Mouse (Mus musculus) neutrophil, adult 5-6 weeks (primary cell): ENCODE measurements at regions not wholly inside any gene's neighbourhood (a gene's known extent, or its start where the extent isn't known, plus 50 kb on each side); places are given as distances from the start of the nearest gene placed in this dataset.

Experiments
- ATAC-seq: fragments of 151-379, 151-347 bp; 2 replicates; pipeline ENCODE4 v1.8.0; 2017; ENCODE audit warnings: mild to moderate bottlenecking, moderate TSS enrichment; ENCODE audit not compliant: insufficient number of reproducible peaks, poor library complexity, low FRiP score, severe bottlenecking; ENCODE audit errors: extremely low read depth

DNA sequence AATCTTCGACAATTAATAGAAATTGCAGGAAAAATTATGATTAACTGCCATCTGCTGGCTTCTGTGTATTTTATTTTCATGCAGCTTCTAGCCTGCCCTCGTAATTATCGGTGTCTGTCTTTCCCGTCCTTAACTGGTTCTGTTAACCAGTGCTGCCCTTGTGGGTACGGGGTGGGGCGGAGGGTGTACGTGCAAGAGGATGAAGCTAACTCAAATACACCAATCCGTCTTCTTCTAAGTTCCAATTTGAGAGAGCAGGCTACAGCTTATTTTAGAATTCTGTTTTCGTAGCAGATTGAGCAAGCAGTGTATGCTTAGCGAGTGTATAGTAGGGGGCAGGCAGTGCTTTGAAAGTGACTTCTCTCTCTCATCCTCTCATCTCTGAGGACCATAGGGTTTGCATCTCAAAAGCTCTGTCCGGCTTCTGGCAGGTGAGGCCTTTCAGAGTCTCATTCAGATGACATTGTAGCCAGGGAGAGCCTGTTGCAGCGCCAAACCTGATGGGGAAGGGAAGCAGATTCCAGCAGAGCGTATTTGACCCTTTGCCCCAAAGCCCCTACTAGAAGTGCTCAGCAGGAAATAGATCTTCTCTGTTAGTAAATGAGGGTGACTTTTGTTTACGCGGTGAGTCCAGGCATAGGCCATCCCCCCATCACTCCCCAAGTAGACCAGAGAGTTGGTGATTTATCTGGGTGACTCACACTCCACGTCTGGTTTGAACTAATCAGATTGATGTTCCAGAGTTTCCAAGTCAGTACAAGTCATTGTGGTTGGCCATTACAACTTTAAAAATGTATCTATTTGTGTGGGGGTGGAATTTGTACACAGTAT is 53.3 kb upstream of the Ptgfrn start:
- ATAC-seq: no peak

DNA sequence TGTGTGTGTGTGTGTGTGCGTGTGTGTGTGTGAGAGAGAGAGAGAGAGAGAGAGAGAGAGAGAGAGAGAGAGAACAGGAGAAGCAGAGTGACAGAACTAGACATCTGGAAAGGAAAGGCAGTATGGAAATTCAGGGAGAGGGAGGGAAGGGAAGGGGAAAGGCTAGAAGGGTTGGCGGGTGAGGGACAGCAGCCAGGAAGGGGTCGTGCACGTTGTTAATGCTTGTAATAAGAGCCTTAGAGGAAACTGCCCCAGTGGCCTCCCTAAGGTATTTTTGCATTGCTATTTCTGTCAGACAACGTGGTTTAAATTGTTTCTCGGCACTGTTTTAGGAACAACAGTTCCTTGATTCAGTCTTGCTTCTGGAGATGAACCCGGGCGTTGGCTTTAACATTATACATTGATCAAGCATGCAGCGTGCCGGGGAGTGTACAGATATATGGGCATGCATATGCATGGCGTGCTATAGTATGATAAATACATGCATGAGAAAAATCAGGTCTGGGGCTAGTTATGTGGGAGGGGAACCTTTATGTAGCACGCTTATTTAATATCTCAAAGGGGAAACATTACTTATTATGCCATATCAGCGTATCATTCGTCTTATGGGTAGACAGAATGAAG is 52.6 kb upstream of the Ptgfrn start:
- ATAC-seq: no peak

DNA sequence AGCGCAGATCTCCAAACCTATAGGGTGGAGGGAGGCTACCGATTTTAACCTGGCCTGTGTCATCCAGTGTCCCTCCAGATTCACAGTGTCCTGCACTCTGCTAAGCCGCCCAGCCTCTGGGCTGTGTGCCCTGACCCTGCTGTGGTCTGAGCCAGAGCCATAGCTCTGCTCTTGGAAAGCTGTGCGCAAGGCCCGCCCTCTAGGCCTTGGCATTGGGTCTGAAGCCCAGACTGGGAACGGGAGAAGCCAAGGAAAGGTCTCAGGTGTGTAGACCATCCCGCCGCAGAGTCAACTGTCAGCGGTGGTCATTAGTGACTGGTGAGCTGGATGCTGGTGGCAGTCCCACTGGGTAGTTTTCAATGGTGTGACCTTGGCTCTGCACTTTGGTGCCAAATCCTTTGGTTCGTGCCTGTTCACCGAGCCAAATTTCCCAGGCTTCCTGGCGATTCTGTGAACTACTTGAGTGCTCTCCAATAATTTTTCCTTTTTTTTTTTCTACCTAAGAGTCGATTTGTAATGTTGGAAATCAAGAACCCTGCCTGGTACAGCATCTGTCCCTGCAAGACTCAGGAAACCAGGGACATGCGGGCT is 52.0 kb upstream of the Ptgfrn start:
- ATAC-seq: no peak

DNA sequence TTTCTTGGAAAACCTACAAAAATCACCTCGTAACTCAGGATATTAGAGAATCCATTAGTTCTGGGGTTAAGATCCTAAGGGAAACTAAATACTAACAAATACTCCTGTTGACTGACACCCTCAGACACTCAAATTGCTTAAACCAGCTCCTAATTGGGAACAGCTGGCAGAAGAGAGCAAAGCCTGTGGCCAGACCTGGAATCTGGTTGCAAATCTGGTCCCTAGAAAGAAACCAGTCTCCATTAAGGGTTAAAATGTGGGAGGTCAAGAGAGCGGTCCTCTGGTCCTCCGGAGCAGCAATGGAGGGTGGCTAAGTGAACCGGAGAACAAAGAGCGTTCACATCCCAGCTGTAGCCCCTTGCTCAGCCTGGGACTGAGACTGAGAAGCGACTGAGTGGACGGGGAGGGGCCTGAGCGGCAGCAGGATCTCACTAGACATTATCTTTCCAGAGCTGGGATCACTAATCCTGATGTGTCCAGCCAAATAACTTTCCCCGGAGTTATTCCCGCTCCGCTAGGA is 51.4 kb upstream of the Ptgfrn start:
- no peak for ATAC-seq
